ENCODE assay signal across 8 mouse cellular contexts in genomic region chr5:148550821-148551763, GRCm38 (mm10). TPM values are rescaled to one million over a fixed set of nuclear protein-coding genes. Genes with fewer than 3 reads are reported as not detected.
A peak's percentile ranks its signal among the peaks of the same experiment; 100 is the strongest.
DNase-seq lines count a peak whose midpoint lies in the region; ATAC-seq and TF ChIP-seq lines count a peak whose summit lies in the region.

No protein-coding gene starts in this region.

- DNase-seq in layer of hippocampus, adult 2 months (ENCODE audit: low spot score in 2 of 2), result no peak
- no peak for DNase-seq in layer of hippocampus, adult 11-12 months (ENCODE audit: low spot score)
- DNase-seq in adrenal gland, postnatal 25 days, result peak; percentile 45
- DNase-seq in forebrain, embryonic 10.5 days (ENCODE audit: extremely low spot score, low spot score), result peak; percentile 53
- DNase-seq in hindbrain, embryonic 11.5 days (ENCODE audit: low spot score), result peak; percentile 67

- peaks cover 22% of the 10 kb centered on the region for H3K27me3 ChIP-seq in forebrain, embryonic 10.5 days (ENCODE audit: poor library complexity, severe bottlenecking)
- no peaks in the 10 kb centered on the region; the same call in 1 of the 2 replicates for H3K27me3 ChIP-seq in hindbrain, embryonic 11.5 days (ENCODE audit: control insufficient read depth, insufficient read depth, low read length)
- peaks cover 20% of the 10 kb centered on the region for H3K27me3 ChIP-seq in limb, embryonic 12.5 days
- peaks cover 6% of the 10 kb centered on the region for H3K27me3 ChIP-seq in midbrain, embryonic 13.5 days
- no peaks in the 10 kb centered on the region for H3K27me3 ChIP-seq in testis, adult 2 months (ENCODE audit: control insufficient read depth, insufficient read depth, low read length)

- no peak for ATAC-seq in hindbrain, embryonic 11.5 days (ENCODE audit: low FRiP score)
- no peak for ATAC-seq in limb, embryonic 12.5 days (ENCODE audit: insufficient number of reproducible peaks, insufficient read depth, low FRiP score, low TSS enrichment, low read depth)
- ATAC-seq in midbrain, embryonic 13.5 days, result no peak

- peak overlapping the region; percentile 90 for H3K9ac ChIP-seq in hindbrain, embryonic 11.5 days (ENCODE audit: low read depth, low read length)
- H3K9ac ChIP-seq in limb, embryonic 12.5 days (replicated peaks), result peak overlapping the region; percentile 89
- peak overlapping the region; percentile 88 for H3K9ac ChIP-seq in midbrain, embryonic 13.5 days (replicated peaks)

- no peaks in the 10 kb centered on the region for H3K9me3 ChIP-seq in forebrain, embryonic 10.5 days
- no peaks in the 10 kb centered on the region for H3K9me3 ChIP-seq in hindbrain, embryonic 11.5 days (ENCODE audit: control insufficient read depth, low read length)
- H3K9me3 ChIP-seq in limb, embryonic 12.5 days, result no peaks in the 10 kb centered on the region
- H3K9me3 ChIP-seq in midbrain, embryonic 13.5 days, result no peaks in the 10 kb centered on the region

- peak overlapping the region; percentile 97 for H3K27ac ChIP-seq in layer of hippocampus, adult 2 months
- H3K27ac ChIP-seq in forebrain, embryonic 10.5 days, result peak overlapping the region; percentile 97
- H3K27ac ChIP-seq in hindbrain, embryonic 11.5 days (ENCODE audit: low read depth, low read length), result peak overlapping the region; percentile 99
- peak overlapping the region; percentile 98; the same call in 1 of the 2 replicates for H3K27ac ChIP-seq in limb, embryonic 12.5 days
- peak overlapping the region; percentile 98 for H3K27ac ChIP-seq in midbrain, embryonic 13.5 days
- peak overlapping the region; percentile 97 for H3K27ac ChIP-seq in testis, adult 2 months (ENCODE audit: control insufficient read depth, insufficient read depth, low read depth, low read length)

- WGBS in forebrain, embryonic 10.5 days, result under 1% methylated on average over 28 of the region's 28 CpGs
- under 1% methylated on average over 28 of the region's 28 CpGs for WGBS in hindbrain, embryonic 11.5 days
- WGBS in limb, embryonic 12.5 days, result under 1% methylated on average over 28 of the region's 28 CpGs
- under 1% methylated on average over 28 of the region's 28 CpGs for WGBS in midbrain, embryonic 13.5 days

- no peaks in the 10 kb centered on the region for H3K36me3 ChIP-seq in forebrain, embryonic 10.5 days (replicated peaks)
- H3K36me3 ChIP-seq in hindbrain, embryonic 11.5 days (ENCODE audit: control insufficient read depth, insufficient read depth, low read length), result no peaks in the 10 kb centered on the region
- H3K36me3 ChIP-seq in limb, embryonic 12.5 days, result no peaks in the 10 kb centered on the region
- H3K36me3 ChIP-seq in midbrain, embryonic 13.5 days, result no peaks in the 10 kb centered on the region
- no peaks in the 10 kb centered on the region for H3K36me3 ChIP-seq in testis, adult 2 months (ENCODE audit: control insufficient read depth, insufficient read depth, low read length)

- peak; percentile 25; the same call in 1 of the 2 replicates for TF ChIP-seq POLR2A in testis, adult 2 months (IDR thresholded peaks at IDR 0.05; ENCODE audit: control insufficient read depth, low read depth, low read length)

- H3K4me1 ChIP-seq in forebrain, embryonic 10.5 days, result peaks cover 64% of the 10 kb centered on the region
- H3K4me1 ChIP-seq in hindbrain, embryonic 11.5 days (replicated peaks; ENCODE audit: control insufficient read depth, insufficient read depth, low read length), result peaks cover 13% of the 10 kb centered on the region
- peaks cover 45% of the 10 kb centered on the region for H3K4me1 ChIP-seq in limb, embryonic 12.5 days (replicated peaks)
- H3K4me1 ChIP-seq in midbrain, embryonic 13.5 days (replicated peaks), result peaks cover 55% of the 10 kb centered on the region
- H3K4me1 ChIP-seq in testis, adult 2 months (ENCODE audit: control insufficient read depth, insufficient read depth, low read length), result peaks cover 18% of the 10 kb centered on the region

- H3K4me2 ChIP-seq in hindbrain, embryonic 11.5 days (replicated peaks; ENCODE audit: low read depth, low read length), result peak overlapping the region; percentile 72
- peak overlapping the region; percentile 88 for H3K4me2 ChIP-seq in limb, embryonic 12.5 days
- H3K4me2 ChIP-seq in midbrain, embryonic 13.5 days (replicated peaks), result peak overlapping the region; percentile 89

- peak overlapping the region; percentile 70 for H3K4me3 ChIP-seq in layer of hippocampus, adult 2 months
- H3K4me3 ChIP-seq in forebrain, embryonic 10.5 days, result peak overlapping the region; percentile 80
- peak overlapping the region; percentile 67 for H3K4me3 ChIP-seq in hindbrain, embryonic 11.5 days (ENCODE audit: low read depth, low read length)
- H3K4me3 ChIP-seq in limb, embryonic 12.5 days (replicated peaks), result peak overlapping the region; percentile 74
- peak overlapping the region; percentile 70 for H3K4me3 ChIP-seq in midbrain, embryonic 13.5 days (replicated peaks)
- H3K4me3 ChIP-seq in testis, adult 2 months (ENCODE audit: control insufficient read depth, low read depth, low read length), result peak overlapping the region; percentile 96

- no peak for TF ChIP-seq CTCF in layer of hippocampus, adult 2 months (conservative IDR thresholded peaks at IDR 0.05)
- no peak for TF ChIP-seq CTCF in testis, adult 2 months (IDR thresholded peaks at IDR 0.05; ENCODE audit: control insufficient read depth, insufficient read depth, insufficient replicate concordance, low read depth, low read length)

RNA-seq across cellular contexts. Expression of gene Ubl3, which starts 1.5 kb away (rescaled TPM):
- 100 to 1,000 TPM; 221 to 227 TPM for total RNA-seq in layer of hippocampus, adult 2 months (2021)
- 164 and 181 TPM in 2 replicates for total RNA-seq in adrenal gland, postnatal 25 days (2021)
- 43.8 and 44.3 TPM in 2 replicates for polyA plus RNA-seq in forebrain, embryonic 10.5 days (2016; fragmentation: Nextera tagmentation; extraction: Ambion mirVana)
- polyA plus RNA-seq in hindbrain, embryonic 11.5 days (2014; fragmentation: Nextera tagmentation; extraction: Ambion mirVana), result 76.6 and 82.7 TPM in 2 replicates
- 73.1 and 74.3 TPM in 2 replicates for polyA plus RNA-seq in limb, embryonic 12.5 days (2016; fragmentation: Nextera tagmentation; extraction: Ambion mirVana)
- polyA plus RNA-seq in midbrain, embryonic 13.5 days (2015; fragmentation: Nextera tagmentation; extraction: Ambion mirVana), result 55.3 and 69.1 TPM in 2 replicates
- 176 and 180 TPM in 2 replicates for polyA plus RNA-seq in testis, adult 2 months (2012; rRNA removed)

Comparison
In these comparisons a context has a peak if more than half of its experiments do, and no peak if none do; other contexts are left out.
1. DNase-seq: peak in adrenal gland, postnatal 25 days (single experiment), forebrain, embryonic 10.5 days (single experiment) and hindbrain, embryonic 11.5 days (single experiment); none in layer of hippocampus, adult 2 months (0 of 2) and layer of hippocampus, adult 11-12 months (single experiment).
2. Peak in every context shown above with its lines, with median percentiles within 50 percentile points of each other: H3K27ac ChIP-seq, H3K4me3 ChIP-seq, H3K4me2 ChIP-seq and H3K9ac ChIP-seq.